Mouse (Mus musculus) liver, embryonic 14.5 days (tissue): ENCODE results near the gene Psmd3.

Experiments
- CTCF ChIP-seq: IDR thresholded peaks from 2 replicates; pipeline ENCODE4 v1.5.1; 2016; ENCODE audit warnings: antibody characterized with exemption, low read depth, control low read depth
- EP300 ChIP-seq: IDR thresholded peaks from 2 replicates; pipeline ENCODE4 v1.6.1; 2016; ENCODE audit warnings: antibody characterized with exemption, low read depth

- TF ChIP-seq EP300 (no peak), CTCF (no peak)
These were observed 36.4 kb upstream of the Psmd3 start for GRCm38 (mm10) chr11:98645946-98646345.
